Mouse (Mus musculus) heart, postnatal 0 days (tissue): ENCODE measurements around the gene Ppa1. TPM values are rescaled to one million over a fixed set of nuclear protein-coding genes. Genes with fewer than 3 reads are reported as not detected.

Experiments used
- ATAC-seq: fragments of 200-750 bp; cut with Nextera tagmentation; 2 replicates; pipeline ENCODE4 v1.8.0; 2017; ENCODE audit warnings: low read depth, moderate number of reproducible peaks, moderate library complexity; ENCODE audit not compliant: insufficient read depth
- DNase-seq: peaks from one replicate; pipeline ENCODE4 v3.0.0-alpha.2; 2016; ENCODE audit warnings: low spot score
- H3K27ac ChIP-seq: fragments of 300-500 bp; sonication (generic); 2 replicates; pipeline ENCODE4 v1.5.1; 2014; ENCODE audit warnings: low read depth, mild to moderate bottlenecking
- H3K27me3 ChIP-seq: fragments of 300-500 bp; sonication (generic); 2 replicates; pipeline ENCODE4 v1.6.1; 2014; ENCODE audit warnings: low read length, mixed read lengths; ENCODE audit not compliant: control insufficient read depth, insufficient read depth
- H3K36me3 ChIP-seq: fragments of 300-500 bp; sonication (generic); replicated peaks from 2 replicates; pipeline ENCODE4 v1.6.1; 2014; ENCODE audit warnings: low read length, mixed read lengths; ENCODE audit not compliant: control insufficient read depth, insufficient read depth
- H3K4me1 ChIP-seq: fragments of 300-500 bp; sonication (generic); 2 replicates; pipeline ENCODE4 v1.6.1; 2014; ENCODE audit warnings: antibody characterized with exemption; ENCODE audit not compliant: control insufficient read depth, insufficient read depth
- H3K4me2 ChIP-seq: fragments of 300-500 bp; sonication (generic); 2 replicates; pipeline ENCODE4 v1.6.1; 2014; ENCODE audit warnings: low read depth, mild to moderate bottlenecking, low read length, moderate library complexity
- H3K4me3 ChIP-seq: fragments of 300-500 bp; sonication (generic); 2 replicates; pipeline ENCODE4 v1.5.1; 2014; ENCODE audit warnings: low read depth, low read length
- H3K9ac ChIP-seq: fragments of 300-500 bp; sonication (generic); replicated peaks from 2 replicates; pipeline ENCODE4 v1.6.1; 2014; ENCODE audit warnings: low read depth, low read length, mixed read lengths
- H3K9me3 ChIP-seq: fragments of 300-500 bp; sonication (generic); replicated peaks from 2 replicates; pipeline ENCODE4 v1.6.1; 2016; ENCODE audit warnings: low read length; ENCODE audit not compliant: control insufficient read depth
- CTCF ChIP-seq: IDR thresholded peaks from 2 replicates; pipeline ENCODE4 v1.5.1; 2016; ENCODE audit warnings: antibody characterized with exemption, control low read depth, low read depth
- EP300 ChIP-seq: IDR thresholded peaks from 2 replicates; pipeline ENCODE4 v1.6.1; 2016; ENCODE audit warnings: antibody characterized with exemption, low read depth
- WGBS: fragments of 180-500 bp; shearing (Covaris S2); extraction: QIAGEN DNeasy Blood & Tissue Kit; methylation state at CpG from one replicate; pipeline ENCODE4 v1.1.7; 2014; 5-methylcytosine and 5-hydroxymethylcytosine counted together
- polyA plus RNA-seq: library from polyadenylated mRNA; unstranded; fragments of >200 nt; fragmentation: Nextera tagmentation; extraction: Ambion mirVana; gene quantifications from 2 replicates; pipeline ENCODE4 v1.2.1, GENCODE M21; 2015
- total RNA-seq: library from RNA; depleted of rRNA; stranded (reverse); fragments of >200 nt; gene quantifications from 2 replicates; pipeline ENCODE4 v1.2.3, GENCODE M21; 2014; ENCODE audit warnings: low replicate concordance

Gene Ppa1
- total and polyA plus RNA-seq, 2 experiments from 2014 or later = 35.5 to 53.0 TPM

DNA sequence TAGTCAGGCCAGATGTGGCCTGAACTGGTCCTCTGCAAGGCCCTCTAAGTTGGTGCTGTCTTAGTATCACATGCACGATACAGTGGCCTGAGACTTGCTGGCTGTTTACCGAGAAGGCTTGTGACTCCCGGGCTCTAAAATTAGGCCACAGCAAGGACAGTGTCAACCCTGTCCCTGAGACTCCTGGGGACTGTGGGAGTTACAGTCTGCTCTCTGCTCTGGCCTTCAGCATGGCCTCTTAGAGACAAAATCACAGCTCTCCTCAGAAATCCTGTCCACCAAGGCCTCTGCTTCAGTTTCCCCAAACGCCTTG lies 20.5 kb upstream of the Ppa1 start:
- Histone ChIP-seq H3K36me3 (no peaks in the 10 kb centered on the region), H3K27ac (peak overlapping the region; percentile 63), H3K4me3 (no peak overlapping the region), H3K9ac (no peak overlapping the region), H3K4me1 (peaks cover 19% of the 10 kb centered on the region), H3K4me2 (no peak overlapping the region), H3K9me3 (no peaks in the 10 kb centered on the region), H3K27me3 (peaks cover 20% of the 10 kb centered on the region)
- no peak for TF ChIP-seq EP300
- TF ChIP-seq CTCF = no peak
- 52% methylated on average over 4 of the region's 4 CpGs for WGBS
- DNase-seq = peak; percentile 35
- peak; percentile 77 for ATAC-seq

DNA sequence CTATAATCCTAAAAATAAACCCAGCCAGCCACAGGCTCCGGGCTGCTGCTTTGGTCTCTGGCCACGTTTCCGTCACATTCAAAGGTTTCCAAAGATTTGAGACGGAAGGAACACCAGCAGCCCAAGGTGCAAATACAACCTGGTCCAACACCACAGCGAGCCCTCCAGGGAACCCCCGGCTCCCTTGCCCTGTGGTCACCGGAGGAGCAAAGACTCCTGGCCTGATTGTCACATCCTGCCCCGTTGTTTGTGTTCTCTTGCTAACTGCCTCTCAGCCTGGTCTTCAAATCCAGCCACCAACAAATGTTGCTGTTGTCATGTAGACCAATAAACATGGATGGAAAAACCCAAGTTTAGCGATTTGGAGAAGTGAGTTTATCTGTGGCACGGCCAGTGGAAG lies 15.9 kb upstream of the Ppa1 start:
- H3K9me3 ChIP-seq = no peaks in the 10 kb centered on the region
- no peak overlapping the region for H3K4me3 ChIP-seq
- H3K36me3 ChIP-seq = no peaks in the 10 kb centered on the region
- no peak overlapping the region for H3K4me2 ChIP-seq
- no peak overlapping the region for H3K9ac ChIP-seq
- H3K27me3 ChIP-seq = no peaks in the 10 kb centered on the region
- TF ChIP-seq CTCF (no peak), EP300 (no peak)
- WGBS = 42% methylated on average over 10 of the region's 10 CpGs
- peaks cover 8% of the 10 kb centered on the region for H3K4me1 ChIP-seq
- no peak overlapping the region for H3K27ac ChIP-seq
- no peak for DNase-seq
- ATAC-seq = no peak

DNA sequence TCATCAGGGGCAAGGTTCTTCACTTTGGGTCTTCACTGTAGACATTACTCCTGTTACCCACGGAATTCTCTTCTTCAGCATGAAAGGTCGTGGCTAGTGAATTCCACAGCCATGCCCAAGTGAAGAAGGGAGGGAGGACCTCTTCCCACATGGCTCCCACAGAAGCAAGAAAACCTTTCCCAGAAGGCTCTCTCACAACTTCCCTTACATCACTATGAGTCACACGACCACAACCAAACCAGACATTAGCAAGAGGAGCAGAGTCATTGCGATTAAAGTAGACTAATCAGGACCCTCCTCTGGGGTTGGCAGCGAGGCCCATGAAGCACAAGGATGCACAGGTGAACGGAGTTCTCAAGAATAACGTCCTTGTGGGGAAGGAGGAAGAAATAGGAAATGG lies 11.3 kb upstream of the Ppa1 start:
- 74% methylated on average over 7 of the region's 7 CpGs for WGBS
- no peaks in the 10 kb centered on the region for H3K4me1 ChIP-seq
- H3K9ac ChIP-seq = no peak overlapping the region
- no peak overlapping the region for H3K4me2 ChIP-seq
- no peaks in the 10 kb centered on the region for H3K27me3 ChIP-seq
- no peak overlapping the region for H3K4me3 ChIP-seq
- H3K27ac ChIP-seq = no peak overlapping the region
- DNase-seq = no peak
- no peaks in the 10 kb centered on the region for H3K36me3 ChIP-seq
- ATAC-seq = no peak
- H3K9me3 ChIP-seq = no peaks in the 10 kb centered on the region
- TF ChIP-seq CTCF (no peak), EP300 (no peak)

DNA sequence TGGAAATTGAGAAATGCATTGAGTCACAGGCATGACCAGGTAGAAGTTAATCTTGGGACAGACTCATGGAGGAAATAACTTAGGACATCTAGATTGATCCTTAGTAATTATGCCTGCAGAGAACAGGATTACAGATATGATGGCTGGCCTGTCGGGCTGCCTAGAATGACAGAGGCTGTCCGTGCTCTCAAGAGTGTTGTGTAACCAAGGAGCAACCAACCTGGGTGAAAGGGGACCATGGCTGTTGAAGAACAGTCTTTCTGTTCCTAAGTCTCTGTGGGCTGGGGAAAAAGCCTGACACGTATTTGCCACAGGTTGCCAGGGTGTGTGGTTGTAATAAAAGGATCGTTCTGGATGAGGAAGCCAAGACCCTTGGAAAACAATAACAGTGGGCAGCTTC lies 8.0 kb upstream of the Ppa1 start:
- no peaks in the 10 kb centered on the region for H3K9me3 ChIP-seq
- H3K4me1 ChIP-seq = no peaks in the 10 kb centered on the region
- no peak overlapping the region for H3K4me2 ChIP-seq
- ATAC-seq = no peak
- no peaks in the 10 kb centered on the region for H3K36me3 ChIP-seq
- no peaks in the 10 kb centered on the region for H3K27me3 ChIP-seq
- no peak overlapping the region for H3K9ac ChIP-seq
- TF ChIP-seq CTCF = no peak
- no peak for TF ChIP-seq EP300
- H3K27ac ChIP-seq = no peak overlapping the region
- DNase-seq = no peak
- WGBS = 72% methylated on average over 4 of the region's 4 CpGs
- H3K4me3 ChIP-seq = no peak overlapping the region

- Histone ChIP-seq H3K4me1 (peaks cover 15% of the 10 kb centered on the region), H3K27ac (no peak overlapping the region), H3K4me3 (no peak overlapping the region), H3K9me3 (no peaks in the 10 kb centered on the region), H3K4me2 (no peak overlapping the region), H3K36me3 (no peaks in the 10 kb centered on the region), H3K27me3 (no peaks in the 10 kb centered on the region), H3K9ac (no peak overlapping the region)
- DNase-seq (no peak), ATAC-seq (no peak)
- no peak for TF ChIP-seq EP300
- TF ChIP-seq CTCF = no peak
- 64% methylated on average over 7 of the region's 7 CpGs for WGBS
Observed at GRCm38 (mm10) chr10:61646557-61646956, 1.8 kb upstream of the Ppa1 start.

GRCm38 (mm10) chr10:61648737-61649645 lies 639 bp downstream of the Ppa1 start:
- Histone ChIP-seq H3K9me3 (no peaks in the 10 kb centered on the region), H3K27ac (peak overlapping the region; percentile 50; the same call in 1 of the 2 replicates), H3K4me1 (peaks cover 15% of the 10 kb centered on the region), H3K4me3 (peak overlapping the region; percentile 90), H3K36me3 (peaks cover 6% of the 10 kb centered on the region; the same call in 1 of the 2 replicates), H3K4me2 (peak overlapping the region; percentile 80), H3K27me3 (no peaks in the 10 kb centered on the region), H3K9ac (peak overlapping the region; percentile 72)
- no peak for ATAC-seq
- DNase-seq = no peak
- WGBS = 2% methylated on average over 46 of the region's 49 CpGs
- TF ChIP-seq EP300 = no peak
- TF ChIP-seq CTCF = no peak
